Mouse (Mus musculus): ENCODE results near the gene Nckap5l.

The Nckap5l gene

GRCm38 (mm10) chr15:99423884-99424283 is 33.7 kb downstream of the Nckap5l start:
- no peak for DNase-seq

GRCm38 (mm10) chr15:99423131-99423530 is 34.4 kb downstream of the Nckap5l start:
- no peak for DNase-seq

- no peak for DNase-seq
Observed at GRCm38 (mm10) chr15:99422551-99422950, 35.0 kb downstream of the Nckap5l start.

- DNase-seq: no peak
Observed at GRCm38 (mm10) chr15:99421676-99422075, 35.9 kb downstream of the Nckap5l start.

GRCm38 (mm10) chr15:99421152-99421551 is 36.4 kb downstream of the Nckap5l start:
- no peak for DNase-seq

GRCm38 (mm10) chr15:99420521-99421014 is 37.0 kb downstream of the Nckap5l start:
- no peak for DNase-seq

- no peak for DNase-seq
Observed at GRCm38 (mm10) chr15:99420101-99420500, 37.4 kb downstream of the Nckap5l start.

GRCm38 (mm10) chr15:99417692-99418271 is 39.8 kb downstream of the Nckap5l start:
- DNase-seq: no peak

GRCm38 (mm10) chr15:99416957-99417356 is 40.6 kb downstream of the Nckap5l start:
- DNase-seq: no peak

- DNase-seq: peak; percentile 76
Observed at GRCm38 (mm10) chr15:99416348-99416882, 41.1 kb downstream of the Nckap5l start.

- DNase-seq: no peak
Observed at GRCm38 (mm10) chr15:99415793-99416192, 41.8 kb downstream of the Nckap5l start.

GRCm38 (mm10) chr15:99411747-99412146 is 45.8 kb downstream of the Nckap5l start:
- DNase-seq: peak; percentile 43

GRCm38 (mm10) chr15:99408845-99409244 is 48.7 kb downstream of the Nckap5l start:
- DNase-seq: no peak

- DNase-seq: no peak
Observed at GRCm38 (mm10) chr15:99406986-99407570, 50.5 kb downstream of the Nckap5l start.

GRCm38 (mm10) chr15:99405150-99405549 is 52.4 kb downstream of the Nckap5l start:
- DNase-seq: no peak

- DNase-seq: no peak
Observed at GRCm38 (mm10) chr15:99403159-99403889, 54.2 kb downstream of the Nckap5l start.

GRCm38 (mm10) chr15:99400602-99401001 is 56.9 kb downstream of the Nckap5l start:
- DNase-seq: no peak

- no peak for DNase-seq
Observed at GRCm38 (mm10) chr15:99399503-99400245, 57.9 kb downstream of the Nckap5l start.

- DNase-seq: no peak
Observed at GRCm38 (mm10) chr15:99397622-99398021, 59.9 kb downstream of the Nckap5l start.

GRCm38 (mm10) chr15:99396875-99397274 is 60.7 kb downstream of the Nckap5l start:
- no peak for DNase-seq

GRCm38 (mm10) chr15:99396462-99396861 is 61.1 kb downstream of the Nckap5l start:
- DNase-seq: no peak

- no peak for DNase-seq
Observed at GRCm38 (mm10) chr15:99393386-99394252, 63.9 kb downstream of the Nckap5l start.

Data from right cerebral cortex, adult 18-20 months (tissue).